Mouse (Mus musculus) forebrain, embryonic 10.5 days (tissue): ENCODE measurements at regions not wholly inside any gene's neighbourhood (a gene's known extent, or its start where the extent isn't known, plus 50 kb on each side); places are given as distances from the start of the nearest gene placed in this dataset.
A peak's percentile ranks its signal among the peaks of the same experiment; 100 is the strongest.
"Not testable (repeated sequence)": the region's sequence is repeated elsewhere in the genome, so short reads cannot be mapped to it uniquely, and the experiment has no call there.

ENCODE experiments used
- DNase-seq: peaks from one replicate; pipeline ENCODE4 v3.0.0-alpha.2; 2017; ENCODE audit warnings: low spot score; ENCODE audit errors: extremely low spot score
- H3K27ac ChIP-seq: fragments of 300-500 bp; sonication (generic); 2 replicates; pipeline ENCODE4 v1.5.1; 2016; ENCODE audit warnings: mild to moderate bottlenecking
- H3K27me3 ChIP-seq: fragments of 300-500 bp; sonication (generic); 2 replicates; pipeline ENCODE4 v1.6.1; 2016; ENCODE audit warnings: mild to moderate bottlenecking; ENCODE audit not compliant: poor library complexity, severe bottlenecking
- H3K36me3 ChIP-seq: fragments of 300-500 bp; sonication (generic); replicated peaks from 2 replicates; pipeline ENCODE4 v1.6.1; 2016; ENCODE audit warnings: mild to moderate bottlenecking, moderate library complexity
- H3K4me1 ChIP-seq: fragments of 300-500 bp; sonication (generic); 2 replicates; pipeline ENCODE4 v1.6.1; 2016
- H3K4me3 ChIP-seq: fragments of 300-500 bp; sonication (generic); 2 replicates; pipeline ENCODE4 v1.5.1; 2016; ENCODE audit warnings: mild to moderate bottlenecking, moderate library complexity
- H3K9me3 ChIP-seq: fragments of 300-500 bp; sonication (generic); 2 replicates; pipeline ENCODE4 v1.6.1; 2016; ENCODE audit warnings: mild to moderate bottlenecking, moderate library complexity
- WGBS: fragments of 180-500 bp; shearing (Covaris S2); methylation state at CpG from one replicate; pipeline ENCODE4 v1.1.7; 2016; 5-methylcytosine and 5-hydroxymethylcytosine counted together

DNA sequence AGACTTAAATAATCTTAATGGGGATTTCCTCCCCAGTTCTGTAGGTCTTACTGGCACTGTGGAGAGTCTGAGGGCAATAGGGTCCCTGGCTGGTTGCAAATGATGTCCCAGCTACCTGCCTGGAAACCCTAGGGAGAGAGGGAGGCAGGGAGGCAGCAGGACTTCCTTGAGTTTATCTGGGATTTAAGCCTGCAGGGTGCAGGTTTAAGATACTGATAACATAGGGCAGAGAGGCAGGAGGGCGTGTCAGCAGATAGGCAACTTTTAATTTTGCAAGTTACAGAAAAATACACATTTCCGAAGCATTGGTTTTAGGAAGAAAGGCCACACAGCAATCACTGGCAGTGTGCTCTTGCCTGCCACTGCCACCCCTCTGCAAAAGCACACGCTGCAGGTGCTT, 136.9 kb upstream of the Camk1g start:
- no peak for DNase-seq
- Histone ChIP-seq H3K36me3 (no peaks in the 10 kb centered on the region), H3K4me3 (no peak overlapping the region), H3K9me3 (no peaks in the 10 kb centered on the region), H3K27ac (no peak overlapping the region), H3K4me1 (peaks cover 21% of the 10 kb centered on the region), H3K27me3 (0 out of 2 replicates have a peak, but pooled peaks cover 6% of the 10 kb centered on the region)
- WGBS, result 66% methylated on average over 3 of the region's 3 CpGs

DNA sequence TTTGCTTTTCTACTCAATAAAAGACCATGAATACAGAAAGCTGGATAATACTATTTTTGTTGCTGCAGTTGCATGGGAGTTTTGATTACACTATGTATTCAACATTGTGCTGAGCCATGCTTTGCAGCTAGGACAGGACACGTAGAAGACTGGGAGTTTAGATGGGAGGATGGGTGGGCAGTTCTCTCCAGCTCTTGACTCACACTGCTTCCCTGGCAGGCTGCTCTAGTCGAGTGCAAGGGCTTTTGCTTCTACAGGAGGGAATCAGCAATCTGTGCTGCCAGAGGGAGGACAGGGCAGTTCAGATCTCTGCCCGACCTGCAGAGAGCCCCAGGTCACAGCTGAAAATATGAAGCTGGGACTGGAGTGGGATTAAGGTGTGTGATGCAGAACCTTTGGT, 135.3 kb upstream of the Camk1g start:
- 52% methylated on average over 3 of the region's 3 CpGs for WGBS
- no peak overlapping the region for H3K4me3 ChIP-seq
- H3K4me1 ChIP-seq, result peaks cover 24% of the 10 kb centered on the region
- no peaks in the 10 kb centered on the region for H3K36me3 ChIP-seq
- H3K9me3 ChIP-seq, result no peaks in the 10 kb centered on the region
- H3K27me3 ChIP-seq, result 0 out of 2 replicates have a peak, but pooled peaks cover 3% of the 10 kb centered on the region
- no peak overlapping the region for H3K27ac ChIP-seq
- no peak for DNase-seq

DNA sequence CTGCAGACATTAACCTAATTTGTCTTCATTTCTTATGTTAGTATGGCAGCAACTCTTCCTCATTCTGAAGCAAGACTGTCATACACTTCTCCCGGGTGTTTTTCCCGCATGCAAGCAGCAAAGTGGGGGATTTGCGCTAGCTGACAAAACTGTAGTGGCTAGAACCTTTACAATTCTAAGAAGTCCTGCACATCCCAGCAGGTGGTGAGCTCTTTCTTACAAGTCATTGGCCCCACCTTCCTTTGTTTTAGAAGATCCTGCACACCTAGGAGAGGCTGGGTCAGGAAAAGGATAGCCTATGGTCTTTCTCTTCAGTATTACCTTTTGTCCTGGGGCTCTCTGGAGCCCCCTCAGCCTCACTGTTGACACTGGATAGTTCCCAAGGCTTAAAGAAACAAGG, 134.5 kb upstream of the Camk1g start:
- Histone ChIP-seq H3K36me3 (no peaks in the 10 kb centered on the region), H3K4me3 (no peak overlapping the region), H3K9me3 (no peaks in the 10 kb centered on the region), H3K4me1 (peaks cover 21% of the 10 kb centered on the region), H3K27me3 (no peaks in the 10 kb centered on the region), H3K27ac (no peak overlapping the region)
- 39% methylated on average over 3 of the region's 3 CpGs for WGBS
- DNase-seq, result no peak

DNA sequence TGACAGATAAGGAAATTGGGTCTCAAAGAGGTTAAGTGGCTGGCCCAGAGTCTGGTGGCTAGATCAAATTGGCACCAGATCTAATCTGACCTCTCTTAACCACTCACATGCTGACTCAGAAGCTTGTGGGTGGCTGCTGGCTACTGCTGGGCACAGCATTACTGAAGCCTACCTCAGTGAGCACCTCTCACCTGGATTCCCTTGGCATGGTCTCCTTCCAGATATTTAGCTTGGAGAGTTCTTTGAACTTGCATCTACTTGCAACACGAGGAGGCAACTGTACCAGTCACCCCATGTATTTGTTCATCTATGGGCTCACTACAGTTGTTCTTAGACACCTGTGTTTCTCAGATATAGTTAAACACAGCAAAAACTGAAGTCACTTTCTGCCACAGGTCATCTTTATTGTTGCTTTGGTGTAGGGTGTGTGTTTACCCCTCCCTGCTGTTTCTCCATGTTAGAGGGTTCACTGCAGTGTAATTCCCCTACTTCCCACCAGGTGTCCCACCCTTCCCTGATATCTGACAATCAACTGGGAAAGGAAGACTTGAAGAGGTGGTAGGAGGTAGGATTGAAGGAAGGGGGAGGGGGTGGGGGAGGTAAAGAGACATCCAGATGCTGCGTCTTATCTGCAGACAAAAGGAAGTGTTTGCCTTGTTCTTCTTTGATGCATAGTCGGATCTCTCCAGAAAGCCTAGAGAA, 133.7 kb upstream of the Camk1g start:
- WGBS, result 33% methylated on average over 3 of the region's 3 CpGs
- H3K27ac ChIP-seq, result no peak overlapping the region
- peak; percentile 37 for DNase-seq

DNA sequence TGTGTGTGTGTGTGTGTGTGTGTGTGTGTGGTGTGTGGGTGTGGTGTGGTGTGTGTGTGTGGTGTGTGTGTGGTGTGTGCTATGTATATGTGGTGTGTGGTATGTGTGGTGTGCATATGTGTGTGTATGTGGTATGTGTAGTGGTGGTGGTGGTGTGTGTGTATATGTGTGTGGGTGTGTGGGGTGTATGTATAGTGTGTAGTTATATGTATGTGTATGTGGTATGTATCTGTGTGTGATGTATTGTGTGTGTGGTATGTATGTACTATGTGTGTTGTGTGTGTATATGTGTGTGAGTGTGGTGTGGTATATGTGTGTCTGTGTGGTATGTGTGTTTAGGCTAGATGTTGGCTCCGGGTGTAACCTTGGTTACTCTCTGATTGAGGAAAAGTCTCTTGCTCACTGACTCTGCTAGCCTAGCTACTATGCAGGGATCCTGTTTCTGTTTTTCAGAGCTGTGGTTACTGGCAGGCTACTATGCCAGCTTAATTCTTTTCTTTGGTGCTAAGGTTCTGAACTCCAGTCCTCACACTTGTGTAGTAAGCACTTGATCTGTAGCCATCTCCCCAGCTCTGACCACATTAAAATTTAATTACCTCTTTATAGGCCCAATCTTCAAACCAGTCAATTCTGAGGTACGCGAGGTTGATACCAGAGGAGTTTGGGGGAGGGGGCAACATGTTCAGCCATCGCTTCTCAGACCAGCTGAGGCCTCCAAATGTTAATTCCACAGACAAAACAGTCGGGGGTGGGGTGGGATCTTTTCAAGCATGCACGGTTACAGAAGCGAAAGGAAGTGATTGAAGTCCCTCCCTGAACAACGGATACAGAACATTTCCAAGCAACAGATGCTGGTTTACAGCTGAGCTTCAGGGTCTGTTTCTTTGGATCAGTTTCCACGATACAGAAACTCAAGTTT, 126.4 kb upstream of the Camk1g start:
- Histone ChIP-seq H3K27ac (peak overlapping the region; percentile 15; the same call in 1 of the 2 replicates), H3K9me3 (no peaks in the 10 kb centered on the region), H3K27me3 (no peaks in the 10 kb centered on the region), H3K4me3 (no peak overlapping the region), H3K36me3 (no peaks in the 10 kb centered on the region), H3K4me1 (peaks cover 23% of the 10 kb centered on the region)
- WGBS, result 56% methylated on average over 9 of the region's 9 CpGs
- no peak for DNase-seq

More for the DNA sequence above, 133.7 kb upstream of the Camk1g start:
- no peaks in the 10 kb centered on the region for H3K27me3 ChIP-seq
- no peaks in the 10 kb centered on the region for H3K9me3 ChIP-seq
- peaks cover 21% of the 10 kb centered on the region for H3K4me1 ChIP-seq
- H3K4me3 ChIP-seq, result no peak overlapping the region
- H3K36me3 ChIP-seq, result no peaks in the 10 kb centered on the region

DNA sequence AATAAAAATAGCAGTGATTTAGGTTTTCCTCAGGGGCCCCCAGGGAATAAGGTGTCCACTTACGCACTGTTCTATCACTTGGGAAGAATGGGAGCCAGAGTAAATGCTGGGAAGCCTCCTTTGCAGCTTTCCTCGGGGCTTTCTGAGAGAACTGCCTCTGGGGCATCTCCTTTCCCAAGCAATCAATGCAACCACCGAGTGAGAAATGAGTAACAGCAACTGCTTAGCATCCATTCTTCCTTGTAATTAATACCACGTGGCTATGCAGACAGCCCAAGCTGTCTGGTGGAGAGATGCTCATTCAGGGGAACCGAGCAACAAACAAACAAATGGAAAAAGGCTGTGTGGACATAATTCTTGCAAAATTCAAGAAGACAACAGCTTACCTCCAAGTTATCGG, 117.9 kb upstream of the Camk1g start:
- Histone ChIP-seq H3K4me1 (peaks cover 24% of the 10 kb centered on the region), H3K27me3 (no peaks in the 10 kb centered on the region), H3K27ac (no peak overlapping the region), H3K9me3 (no peaks in the 10 kb centered on the region), H3K36me3 (no peaks in the 10 kb centered on the region), H3K4me3 (no peak overlapping the region)
- no peak for DNase-seq
- WGBS, result 60% methylated on average over 6 of the region's 6 CpGs

DNA sequence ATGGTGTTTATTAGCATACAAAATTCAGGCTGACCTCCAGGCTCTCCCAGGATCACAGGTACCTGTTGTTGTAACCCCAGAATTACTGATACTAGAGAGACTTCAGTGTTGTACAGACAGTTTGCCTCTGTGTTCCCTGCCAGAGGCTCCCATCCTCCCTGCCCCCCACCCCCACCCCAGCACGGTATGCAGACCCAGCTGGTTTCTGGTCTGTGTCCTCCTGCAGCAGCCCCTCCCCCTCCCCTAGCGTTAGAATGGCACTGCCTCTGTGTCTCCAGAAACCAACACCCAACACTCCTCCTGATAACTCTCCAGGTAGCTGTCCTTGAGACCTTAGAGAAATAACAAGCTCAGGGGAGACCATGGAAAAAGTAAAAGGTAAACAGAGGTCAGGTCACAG, 116.6 kb upstream of the Camk1g start:
- not testable (repeated sequence) for H3K36me3 ChIP-seq, H3K27ac ChIP-seq, H3K4me3 ChIP-seq, H3K9me3 ChIP-seq, H3K27me3 ChIP-seq, DNase-seq
- peaks cover 27% of the 10 kb centered on the region for H3K4me1 ChIP-seq
- 9% methylated on average over 2 of the region's 2 CpGs for WGBS

DNA sequence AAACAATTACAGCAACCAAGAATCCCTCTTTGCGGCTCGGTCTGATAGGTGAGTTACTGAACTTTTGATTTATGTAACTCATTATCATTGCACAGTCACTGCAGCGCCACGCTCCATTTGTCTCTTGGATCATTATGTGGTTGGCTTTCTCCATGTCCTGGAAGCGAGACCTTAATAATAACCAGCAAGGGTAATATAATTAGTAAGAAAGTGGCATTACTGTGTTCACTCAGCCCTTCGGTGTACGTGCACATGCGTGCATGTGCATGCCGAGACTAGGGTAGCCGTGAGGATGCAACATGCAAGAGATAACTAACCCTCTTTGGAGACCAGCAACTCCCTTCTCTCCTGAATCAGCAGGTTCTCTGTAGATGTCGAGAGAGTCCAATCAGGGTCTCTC, 114.9 kb upstream of the Camk1g start:
- H3K4me3 ChIP-seq, result no peak overlapping the region
- no peaks in the 10 kb centered on the region for H3K9me3 ChIP-seq
- H3K27me3 ChIP-seq, result no peaks in the 10 kb centered on the region
- H3K4me1 ChIP-seq, result peaks cover 27% of the 10 kb centered on the region
- DNase-seq, result no peak
- WGBS, result 92% methylated on average over 11 of the region's 11 CpGs
- H3K27ac ChIP-seq, result no peak overlapping the region
- H3K36me3 ChIP-seq, result no peaks in the 10 kb centered on the region

DNA sequence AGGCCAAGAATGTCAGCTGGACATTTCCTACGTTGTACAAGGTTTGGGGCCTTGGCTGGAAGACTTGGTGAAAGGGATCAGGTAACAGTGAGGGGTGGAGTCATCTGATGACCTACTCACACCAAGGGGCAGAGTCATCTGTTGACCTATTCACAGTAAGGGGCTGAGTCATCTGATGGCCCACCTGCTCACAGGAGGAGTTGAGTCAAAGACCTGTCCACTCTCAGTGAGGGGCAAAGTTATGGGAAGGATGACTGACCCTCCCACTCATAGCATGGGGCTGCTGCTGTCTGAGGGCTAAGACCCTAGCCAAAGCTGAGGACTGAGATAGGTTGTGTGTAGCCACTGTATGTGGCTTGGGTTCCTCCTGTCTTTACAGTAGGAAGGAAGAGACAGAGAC, 107.2 kb upstream of the Camk1g start:
- peaks cover 9% of the 10 kb centered on the region; the same call in 1 of the 2 replicates for H3K4me1 ChIP-seq
- 38% methylated on average over 1 of the region's 1 CpGs for WGBS
- H3K36me3 ChIP-seq, result no peaks in the 10 kb centered on the region
- H3K27me3 ChIP-seq, result no peaks in the 10 kb centered on the region
- no peak overlapping the region for H3K4me3 ChIP-seq
- DNase-seq, result no peak
- no peaks in the 10 kb centered on the region for H3K9me3 ChIP-seq
- no peak overlapping the region for H3K27ac ChIP-seq

DNA sequence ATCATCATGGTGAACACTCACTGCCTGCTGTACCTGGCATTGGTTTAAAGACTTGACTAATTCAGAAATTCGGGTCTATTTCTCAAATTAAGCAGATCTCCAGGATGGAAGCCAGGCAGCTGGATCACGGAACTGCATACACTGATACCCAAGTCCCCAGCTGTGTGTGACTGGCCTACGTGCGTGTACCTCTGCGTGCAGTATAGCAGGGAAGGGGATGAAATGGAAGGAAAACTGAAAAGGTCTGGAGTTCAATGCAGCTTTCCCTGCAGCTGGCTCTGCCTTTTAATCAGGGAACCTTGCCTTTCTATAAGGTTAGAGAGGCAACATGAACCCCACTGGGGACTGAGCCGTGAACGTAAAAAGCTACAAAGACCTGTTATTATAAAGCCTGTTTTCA, 106.7 kb upstream of the Camk1g start:
- WGBS, result 80% methylated on average over 7 of the region's 7 CpGs
- no peak for DNase-seq
- no peak overlapping the region for H3K27ac ChIP-seq
- peaks cover 9% of the 10 kb centered on the region; the same call in 1 of the 2 replicates for H3K4me1 ChIP-seq
- H3K36me3 ChIP-seq, result no peaks in the 10 kb centered on the region
- no peak overlapping the region for H3K4me3 ChIP-seq
- no peaks in the 10 kb centered on the region for H3K9me3 ChIP-seq
- no peaks in the 10 kb centered on the region for H3K27me3 ChIP-seq

DNA sequence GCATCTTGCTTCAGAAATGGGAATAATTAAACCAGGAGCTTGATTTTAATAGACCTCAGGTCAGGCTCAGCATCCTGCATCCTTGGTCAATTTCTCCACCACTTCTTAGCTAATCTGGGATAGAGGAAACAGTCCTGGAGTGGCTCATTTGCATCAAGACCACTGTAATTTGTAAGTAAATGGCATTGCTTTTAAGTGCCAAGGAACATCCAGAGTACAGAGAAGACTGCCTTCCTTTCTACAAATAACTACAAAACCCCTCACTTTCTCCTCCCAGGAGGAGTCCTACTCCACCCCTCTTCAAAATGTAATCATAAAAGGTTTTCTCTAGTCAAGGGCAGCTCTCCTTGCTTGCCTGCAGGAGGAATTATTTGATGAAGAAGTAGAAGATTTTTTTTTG, 96.2 kb upstream of the Camk1g start:
- Histone ChIP-seq H3K4me3 (no peak overlapping the region), H3K9me3 (no peaks in the 10 kb centered on the region), H3K27me3 (no peaks in the 10 kb centered on the region), H3K36me3 (no peaks in the 10 kb centered on the region), H3K27ac (no peak overlapping the region), H3K4me1 (no peaks in the 10 kb centered on the region)
- no peak for DNase-seq

DNA sequence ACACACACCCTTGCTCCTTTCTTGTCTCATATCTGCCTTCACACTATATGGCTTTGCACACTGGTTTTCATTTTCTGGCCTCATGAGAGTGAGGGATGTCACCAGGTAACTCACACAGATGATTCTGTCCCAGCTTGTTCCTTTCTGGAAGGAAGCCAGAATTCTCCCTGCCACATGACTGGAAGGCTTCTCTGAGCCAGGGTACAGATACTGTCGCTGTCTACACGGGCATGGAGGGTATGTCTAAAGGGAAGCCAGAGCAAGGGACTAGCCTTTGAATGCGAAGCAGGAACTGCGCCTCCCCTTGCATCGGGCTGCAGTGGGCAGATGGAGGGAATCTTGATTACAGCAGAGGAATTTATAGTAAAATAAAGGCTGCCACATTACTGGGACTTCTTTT, 89.6 kb upstream of the Camk1g start:
- no peaks in the 10 kb centered on the region for H3K36me3 ChIP-seq
- WGBS, result 89% methylated on average over 5 of the region's 5 CpGs
- H3K9me3 ChIP-seq, result no peaks in the 10 kb centered on the region
- H3K4me3 ChIP-seq, result no peak overlapping the region
- no peaks in the 10 kb centered on the region for H3K27me3 ChIP-seq
- H3K4me1 ChIP-seq, result no peaks in the 10 kb centered on the region
- no peak overlapping the region for H3K27ac ChIP-seq
- DNase-seq, result no peak

DNA sequence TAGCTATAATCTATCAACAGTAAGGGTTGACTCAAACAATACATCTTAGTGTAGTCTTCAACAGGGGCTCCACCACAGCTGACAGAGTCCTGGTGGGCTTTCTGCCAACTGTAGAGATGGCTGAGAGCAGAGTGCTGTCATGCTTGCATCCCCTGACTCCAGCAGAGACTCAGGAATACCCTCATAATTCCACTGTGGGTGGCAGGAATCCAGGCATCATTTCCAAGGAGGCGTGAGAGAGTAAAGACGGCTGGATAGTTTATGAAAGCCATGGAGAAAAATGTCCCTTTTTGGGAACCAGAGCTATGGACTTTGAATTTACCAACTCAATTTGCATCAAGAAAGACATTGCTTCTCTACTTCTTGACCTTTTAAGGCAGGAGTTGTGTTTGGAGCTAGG, 87.8 kb upstream of the Camk1g start:
- Histone ChIP-seq H3K27me3 (no peaks in the 10 kb centered on the region), H3K4me1 (no peaks in the 10 kb centered on the region), H3K9me3 (no peaks in the 10 kb centered on the region), H3K27ac (no peak overlapping the region), H3K36me3 (no peaks in the 10 kb centered on the region), H3K4me3 (no peak overlapping the region)
- no peak for DNase-seq
- WGBS, result 88% methylated on average over 2 of the region's 2 CpGs
